Mouse (Mus musculus) liver, embryonic 14.5 days (tissue): ENCODE data around the gene Mn1. TPM values are rescaled to one million over a fixed set of nuclear protein-coding genes. Genes with fewer than 3 reads are reported as not detected.

ENCODE experiments used
- ATAC-seq: fragments of 200-750 bp; cut with Nextera tagmentation; 2 replicates; pipeline ENCODE4 v1.8.0; 2017; ENCODE audit warnings: moderate number of reproducible peaks, mild to moderate bottlenecking, moderate library complexity; ENCODE audit not compliant: insufficient read depth
- DNase-seq, 3 experiments: peaks; one replicate each; pipeline ENCODE4 v3.0.0-alpha.2; 2012 to 2013; ENCODE audit warnings: low read depth in 3 of 3, low spot score in 3 of 3
- H3K27ac ChIP-seq: fragments of 300-500 bp; sonication (generic); 2 replicates; pipeline ENCODE4 v1.5.1; 2014; ENCODE audit warnings: moderate library complexity, mild to moderate bottlenecking, control low read depth, inconsistent platforms
- H3K27me3 ChIP-seq: fragments of 300-500 bp; sonication (generic); 2 replicates; pipeline ENCODE4 v1.6.1; 2014; ENCODE audit warnings: mild to moderate bottlenecking, low read length, moderate library complexity; ENCODE audit not compliant: control insufficient read depth, insufficient read depth
- H3K36me3 ChIP-seq: fragments of 300-500 bp; sonication (generic); replicated peaks from 2 replicates; pipeline ENCODE4 v1.6.1; 2014; ENCODE audit warnings: low read depth; ENCODE audit not compliant: control insufficient read depth, insufficient read depth
- H3K4me1 ChIP-seq, 2 experiments: fragments of 200-500 bp in 1 of 2; fragments of 300-500 bp in 1 of 2; sonication (generic) in 1 of 2; replicated peaks; 2 replicates each; pipeline ENCODE4 v1.6.1; 2012 to 2014; ENCODE audit warnings: antibody characterized with exemption in 1 of 2, inconsistent platforms in 1 of 2, low read length in 1 of 2; ENCODE audit not compliant: control insufficient read depth in 2 of 2, insufficient read depth in 2 of 2
- H3K4me2 ChIP-seq: fragments of 300-500 bp; sonication (generic); 2 replicates; pipeline ENCODE4 v1.6.1; 2014; ENCODE audit warnings: low read depth, mild to moderate bottlenecking, control low read depth, moderate library complexity
- H3K4me3 ChIP-seq, 2 experiments: fragments of 200-500 bp in 1 of 2; fragments of 300-500 bp in 1 of 2; sonication (generic) in 1 of 2; 2 replicates each; pipeline ENCODE4 v1.5.1; 2012 to 2014; ENCODE audit warnings: low read depth in 2 of 2, low read length in 2 of 2, mild to moderate bottlenecking in 2 of 2, control low read depth in 1 of 2, inconsistent platforms in 1 of 2, moderate library complexity in 1 of 2; ENCODE audit not compliant: insufficient read depth in 1 of 2
- H3K9ac ChIP-seq: fragments of 300-500 bp; sonication (generic); replicated peaks from 2 replicates; pipeline ENCODE4 v1.6.1; 2014; ENCODE audit warnings: mild to moderate bottlenecking, control low read depth, moderate library complexity
- H3K9me3 ChIP-seq: fragments of 300-500 bp; sonication (generic); 2 replicates; pipeline ENCODE4 v1.6.1; 2016; ENCODE audit warnings: low read length, mixed read lengths; ENCODE audit not compliant: control insufficient read depth
- CTCF ChIP-seq: IDR thresholded peaks from 2 replicates; pipeline ENCODE4 v1.5.1; 2016; ENCODE audit warnings: antibody characterized with exemption, low read depth, control low read depth
- EP300 ChIP-seq: IDR thresholded peaks from 2 replicates; pipeline ENCODE4 v1.6.1; 2016; ENCODE audit warnings: antibody characterized with exemption, low read depth
- WGBS: fragments of 180-500 bp; shearing (Covaris S2); extraction: QIAGEN DNeasy Blood & Tissue Kit; methylation state at CpG from one replicate; pipeline ENCODE4 v1.1.7; 2014; ENCODE audit not compliant: insufficient replicate concordance; 5-methylcytosine and 5-hydroxymethylcytosine counted together
- polyA plus RNA-seq, 2 experiments: library from polyadenylated mRNA; depleted of rRNA in 1 of 2; stranded (reverse) in 1 of 2; unstranded in 1 of 2; fragments of >200 nt; fragmentation: Nextera tagmentation in 1 of 2; extraction: Ambion mirVana in 1 of 2; gene quantifications; 2 replicates each; pipeline versions ENCODE4 v1.2.1 to v1.2.3; 2012 to 2014

Gene Mn1
- polyA plus RNA-seq, 2 experiments, result 0.44 to 0.81 TPM

GRCm38 (mm10) chr5:111417378-111418131 is 393 bp downstream of the Mn1 start:
- under 1% methylated on average over 94 of the region's 105 CpGs for WGBS

GRCm38 (mm10) chr5:111418202-111419120 is 1.3 kb downstream of the Mn1 start:
- peaks cover 68% of the 10 kb centered on the region for H3K27me3 ChIP-seq
- H3K4me1 ChIP-seq, result no peaks in the 10 kb centered on the region
- WGBS, result 4% methylated on average over 63 of the region's 63 CpGs
- DNase-seq (no peak), ATAC-seq (no peak)
- TF ChIP-seq EP300 (no peak), CTCF (no peak)
- no peaks in the 10 kb centered on the region for H3K9me3 ChIP-seq
- H3K9ac ChIP-seq, result no peak overlapping the region
- no peaks in the 10 kb centered on the region for H3K36me3 ChIP-seq
- H3K27ac ChIP-seq, result no peak overlapping the region
- H3K4me3 ChIP-seq, result peak overlapping the region; percentile 24 to 51; a peak in 3 of 4 replicates
- H3K4me2 ChIP-seq, result peak overlapping the region; percentile 60

More at GRCm38 (mm10) chr5:111417378-111418131, 393 bp downstream of the Mn1 start:
- ATAC-seq (no peak), DNase-seq (no peak)
- H3K4me3 ChIP-seq, result peak overlapping the region; percentile 49 to 51
- H3K4me2 ChIP-seq, result peak overlapping the region; percentile 60
- H3K36me3 ChIP-seq, result no peaks in the 10 kb centered on the region
- no peak overlapping the region for H3K9ac ChIP-seq
- no peak overlapping the region for H3K27ac ChIP-seq
- no peaks in the 10 kb centered on the region for H3K9me3 ChIP-seq
- TF ChIP-seq CTCF (no peak), EP300 (no peak)
- H3K27me3 ChIP-seq, result peaks cover 68% of the 10 kb centered on the region
- H3K4me1 ChIP-seq, result no peaks in the 10 kb centered on the region

GRCm38 (mm10) chr5:111419121-111419881 is 2.1 kb downstream of the Mn1 start:
- no peaks in the 10 kb centered on the region for H3K9me3 ChIP-seq
- ATAC-seq, result no peak
- 12% methylated on average over 42 of the region's 42 CpGs for WGBS
- no peaks in the 10 kb centered on the region for H3K36me3 ChIP-seq
- H3K9ac ChIP-seq, result no peak overlapping the region
- DNase-seq, result no peak
- TF ChIP-seq CTCF (no peak), EP300 (no peak)
- no peaks in the 10 kb centered on the region for H3K4me1 ChIP-seq
- peak overlapping the region; percentile 60 for H3K4me2 ChIP-seq
- H3K27ac ChIP-seq, result no peak overlapping the region
- peaks cover 68% of the 10 kb centered on the region for H3K27me3 ChIP-seq
- H3K4me3 ChIP-seq, result no peak overlapping the region

GRCm38 (mm10) chr5:111420011-111420691 is 3.0 kb downstream of the Mn1 start:
- H3K4me2 ChIP-seq, result peak overlapping the region; percentile 41
- ATAC-seq (no peak), DNase-seq (no peak)
- no peaks in the 10 kb centered on the region for H3K9me3 ChIP-seq
- no peak for TF ChIP-seq CTCF
- no peak for TF ChIP-seq EP300
- H3K4me1 ChIP-seq, result no peaks in the 10 kb centered on the region
- no peaks in the 10 kb centered on the region for H3K36me3 ChIP-seq
- H3K4me3 ChIP-seq, result peak overlapping the region in 1 of 2 experiments; percentile 16; a peak in 1 of 4 replicates
- WGBS, result 6% methylated on average over 56 of the region's 56 CpGs
- peaks cover 62% of the 10 kb centered on the region for H3K27me3 ChIP-seq
- no peak overlapping the region for H3K27ac ChIP-seq
- no peak overlapping the region for H3K9ac ChIP-seq
